20 mouse cellular contexts compared by ENCODE assay signal in genomic region chr1:140560801-140561200, GRCm38 (mm10).
DNase-seq lines count a peak whose midpoint lies in the region; ATAC-seq and TF ChIP-seq lines count a peak whose summit lies in the region.
"Had no signal": no experiment of that assay in that cellular context is flagged by ENCODE, and none has a peak within 500 bp of the region (broad histone marks: within the 10 kb centered on the region; RNA-seq: fewer than 3 reads in every experiment).

No protein-coding gene starts in this region.

- TF ChIP-seq POLR2A in brain, embryonic 14.5 days (IDR thresholded peaks at IDR 0.05; ENCODE audit: borderline replicate concordance, extremely low read depth, insufficient read depth, insufficient read length, poor library complexity, severe bottlenecking) = no peak

- TF ChIP-seq CTCF in brain, embryonic 14.5 days (IDR thresholded peaks at IDR 0.05; ENCODE audit: borderline replicate concordance, extremely low read depth, insufficient read depth, insufficient read length) = no peak

- ATAC-seq in frontal cortex, adult (ENCODE audit: low TSS enrichment) = peak; percentile 52; the same call in 1 of the 2 replicates
- ATAC-seq: CD4-positive, CD25-positive, alpha-beta regulatory T cell, adult 4 months; forebrain, embryonic 13.5 days; hindbrain, embryonic 16.5 days; intestine, embryonic 15.5 days had no signal

- DNase-seq in frontal cortex, postnatal 10 days (ENCODE audit: low spot score in 2 of 2) = no peak
- DNase-seq in layer of hippocampus, adult 9-10 months (ENCODE audit: low spot score) = peak; percentile 32
- no peak for DNase-seq in layer of hippocampus, postnatal 10 days (ENCODE audit: low spot score in 2 of 2)
- DNase-seq in brain, embryonic 14.5 days (ENCODE audit: low read depth) = peak; percentile 28
- no peak for DNase-seq in cerebellum, postnatal 10 days
- DNase-seq: adrenal gland, adult 2 months; adrenal gland, postnatal 14 days; cerebellum, adult 18-20 months; cerebellum, adult 9-10 months; cerebellum, postnatal 36 days; embryo, embryonic 11 days; gastrocnemius, postnatal 25 days; heart, adult 18-20 months; heart, postnatal 10 days; heart, postnatal 36 days had no signal

Comparison
In these comparisons a context has a peak if more than half of its experiments do, and no peak if none do; other contexts are left out.
1. DNase-seq: peak in layer of hippocampus, adult 9-10 months (single experiment) and brain, embryonic 14.5 days (single experiment); none in frontal cortex, postnatal 10 days (0 of 2), layer of hippocampus, postnatal 10 days (0 of 2) and cerebellum, postnatal 10 days (0 of 2).